Mouse (Mus musculus): Measurements from ENCODE around the gene Sema7a.
A peak's percentile ranks its signal among the peaks of the same experiment; 100 is the strongest.

Gene Sema7a

DNA sequence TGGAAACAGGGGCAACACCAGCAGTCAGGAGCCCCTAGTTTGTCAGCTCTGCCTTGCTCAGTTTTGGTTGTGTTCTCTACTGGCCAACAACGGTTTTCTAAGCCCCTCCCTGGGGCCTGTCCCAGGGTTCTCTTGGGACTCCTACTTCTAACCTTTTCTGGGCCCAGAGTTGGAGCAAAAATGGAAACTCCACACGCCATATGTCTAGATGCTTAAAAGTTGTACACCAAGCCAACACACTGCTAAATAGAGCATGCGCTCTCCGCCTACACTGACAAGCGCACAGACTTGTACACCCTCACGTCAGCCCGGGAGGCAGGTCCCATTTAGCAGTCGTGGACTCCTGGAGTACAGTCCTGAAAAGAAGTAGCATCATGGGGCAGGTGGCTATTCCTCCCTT, 45.4 kb downstream of the Sema7a start:
- peak in 1 of 2 experiments; percentile 29 for DNase-seq

DNA sequence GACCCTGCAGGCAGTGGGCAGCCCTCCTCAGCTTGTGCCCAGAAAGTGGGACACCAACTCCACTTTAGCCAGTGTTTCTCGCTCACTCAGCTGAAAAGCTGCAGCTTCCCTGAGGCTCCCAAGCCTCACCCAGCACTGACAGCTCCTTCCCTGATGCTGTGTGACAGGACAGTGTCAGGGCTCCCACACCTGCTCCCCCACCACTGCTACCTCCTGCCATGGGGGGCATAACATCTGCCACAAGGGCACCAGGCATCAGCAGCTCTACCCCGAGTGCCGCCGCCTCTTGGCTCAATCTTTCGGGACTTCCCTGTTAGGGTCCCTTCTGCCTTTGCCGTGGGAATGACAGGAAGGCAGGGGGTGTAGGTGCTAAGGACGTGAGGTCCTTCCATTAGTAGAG, 46.4 kb downstream of the Sema7a start:
- DNase-seq, result peak; percentile 65 to 79

GRCm38 (mm10) chr9:57988098-57988497, 48.2 kb downstream of the Sema7a start:
- peak in 1 of 2 experiments; percentile 33 for DNase-seq

DNA sequence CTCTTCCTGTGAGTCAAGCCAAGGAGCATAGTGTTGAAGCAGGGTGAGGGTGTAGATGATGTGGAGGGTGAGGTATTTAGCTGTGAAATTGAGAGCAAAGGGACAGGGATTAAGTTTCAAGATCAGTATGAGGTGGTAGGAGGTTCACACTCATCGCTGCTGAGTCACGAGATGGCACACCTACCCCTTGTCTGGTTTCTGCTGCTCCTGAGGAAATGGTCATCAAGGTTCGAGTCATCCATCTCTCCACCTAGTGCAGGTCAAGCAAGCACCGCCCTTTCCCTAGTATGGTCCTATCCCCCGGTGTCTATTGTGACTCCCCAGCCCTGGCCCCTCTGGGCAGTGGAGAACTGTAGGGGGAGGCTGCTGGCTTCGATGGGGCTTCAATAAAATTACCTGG, 49.4 kb downstream of the Sema7a start:
- peak in 1 of 2 experiments; percentile 4 for DNase-seq

GRCm38 (mm10) chr9:57990438-57991110, 50.7 kb downstream of the Sema7a start:
- DNase-seq, result peak in 1 of 2 experiments; percentile 57

- DNase-seq, result no peak
Observed at GRCm38 (mm10) chr9:57992060-57992459, 52.1 kb downstream of the Sema7a start.

DNA sequence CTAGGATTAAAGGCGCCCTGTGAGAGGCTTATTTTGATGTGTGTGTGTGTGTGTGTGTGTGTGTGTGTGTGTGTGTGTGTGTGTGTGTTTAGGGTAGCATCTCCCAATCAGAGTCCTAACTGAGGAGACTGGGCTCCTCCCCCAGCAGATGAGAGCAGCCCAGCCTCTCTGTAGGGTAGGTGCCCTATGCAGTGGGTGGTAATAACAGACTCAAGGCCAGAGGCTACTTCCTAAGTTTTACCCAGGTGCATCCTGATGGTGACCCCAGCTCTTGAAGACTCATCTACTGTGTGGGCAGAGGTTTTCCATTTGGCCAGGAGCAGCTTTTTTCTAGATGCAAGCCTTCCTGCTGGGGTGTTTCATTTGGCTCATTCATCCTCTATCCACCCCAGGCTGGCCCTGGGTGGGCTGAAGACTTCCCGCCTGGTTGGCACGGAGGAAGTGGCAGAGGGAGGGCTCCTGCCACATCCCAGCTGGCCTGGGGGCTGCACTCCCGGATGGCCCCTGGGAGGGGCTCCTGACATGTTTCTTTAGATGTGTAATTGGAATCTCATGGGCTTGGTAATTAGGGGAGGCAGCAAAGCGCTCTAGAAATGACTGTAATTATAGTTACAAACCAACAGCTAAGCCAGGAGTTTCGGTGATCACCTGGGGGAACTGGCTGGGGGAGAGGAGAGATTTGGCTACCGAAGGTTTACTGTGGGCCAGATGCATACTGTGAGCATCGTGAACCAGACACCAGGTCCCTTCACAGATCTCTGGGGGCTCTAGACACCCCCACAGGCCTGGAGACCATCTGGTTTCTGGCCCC, 53.1 kb downstream of the Sema7a start:
- peak in 1 of 2 experiments; percentile 35 for DNase-seq

- DNase-seq, result peak; percentile 66
Observed at GRCm38 (mm10) chr9:57995282-57995681, 55.4 kb downstream of the Sema7a start.

GRCm38 (mm10) chr9:57997511-57998031, 57.7 kb downstream of the Sema7a start:
- DNase-seq, result no peak

- peak; percentile 90 to 95 for DNase-seq
Observed at GRCm38 (mm10) chr9:57998032-57998659, 58.2 kb downstream of the Sema7a start.

DNA sequence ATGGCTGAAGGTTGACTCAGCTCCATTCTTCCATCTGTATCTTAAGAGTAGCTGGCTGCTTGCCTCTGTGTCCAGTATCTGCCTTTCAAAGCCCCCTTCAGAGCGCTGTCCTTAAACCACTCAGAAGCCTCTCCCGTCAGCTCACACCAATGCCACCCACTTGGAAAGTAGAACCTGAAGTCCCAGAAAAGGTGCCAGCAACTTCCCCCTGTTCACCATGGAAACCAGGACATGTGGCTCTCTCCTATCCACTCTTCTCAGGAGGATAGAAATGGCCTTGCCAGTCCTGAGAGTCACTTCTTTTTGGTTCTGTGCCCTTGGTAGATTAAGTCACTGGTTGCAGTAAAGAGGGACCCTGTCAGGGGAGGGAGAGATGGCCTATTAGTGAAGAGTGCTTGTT, 58.8 kb downstream of the Sema7a start:
- no peak for DNase-seq

DNA sequence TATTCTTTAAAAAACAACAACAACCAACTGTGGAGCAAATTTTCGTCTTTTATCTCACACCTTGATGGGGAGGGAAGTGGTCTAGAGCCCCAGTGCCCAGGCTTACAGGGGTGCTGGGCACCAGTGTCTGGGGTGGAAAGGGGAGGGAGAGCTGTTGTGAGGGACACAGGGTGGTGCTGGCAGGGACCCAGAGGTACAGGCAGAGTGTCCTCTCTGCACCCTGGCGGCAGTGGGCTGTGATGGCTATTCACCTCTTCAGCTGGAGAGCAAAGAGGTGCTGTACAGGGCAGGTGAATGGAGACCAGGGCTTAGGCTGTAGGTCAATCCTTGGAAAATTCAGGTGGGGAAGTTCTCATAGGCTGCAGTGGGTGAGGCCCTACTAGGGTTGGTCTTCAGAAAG, 59.8 kb downstream of the Sema7a start:
- DNase-seq, result no peak

DNA sequence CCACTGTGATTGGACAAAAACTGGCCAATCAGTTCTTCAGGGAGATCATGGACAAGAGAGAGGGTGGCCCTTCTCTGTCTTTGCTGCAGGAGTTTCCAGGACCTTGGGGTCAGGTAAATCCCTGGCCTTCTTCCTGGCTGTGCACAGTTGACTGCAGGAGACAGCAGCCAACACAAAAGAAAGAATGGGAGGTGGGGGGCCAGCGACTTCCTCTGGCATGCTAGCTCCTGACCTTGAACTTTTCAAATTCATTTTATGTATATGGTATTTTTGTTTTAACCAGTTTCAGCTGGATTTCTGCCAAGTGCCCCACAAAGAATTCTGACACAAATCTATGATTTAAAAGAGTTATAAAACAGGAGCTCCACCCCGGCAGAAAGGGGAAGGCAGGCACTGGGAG, 63.4 kb downstream of the Sema7a start:
- DNase-seq, result no peak

DNA sequence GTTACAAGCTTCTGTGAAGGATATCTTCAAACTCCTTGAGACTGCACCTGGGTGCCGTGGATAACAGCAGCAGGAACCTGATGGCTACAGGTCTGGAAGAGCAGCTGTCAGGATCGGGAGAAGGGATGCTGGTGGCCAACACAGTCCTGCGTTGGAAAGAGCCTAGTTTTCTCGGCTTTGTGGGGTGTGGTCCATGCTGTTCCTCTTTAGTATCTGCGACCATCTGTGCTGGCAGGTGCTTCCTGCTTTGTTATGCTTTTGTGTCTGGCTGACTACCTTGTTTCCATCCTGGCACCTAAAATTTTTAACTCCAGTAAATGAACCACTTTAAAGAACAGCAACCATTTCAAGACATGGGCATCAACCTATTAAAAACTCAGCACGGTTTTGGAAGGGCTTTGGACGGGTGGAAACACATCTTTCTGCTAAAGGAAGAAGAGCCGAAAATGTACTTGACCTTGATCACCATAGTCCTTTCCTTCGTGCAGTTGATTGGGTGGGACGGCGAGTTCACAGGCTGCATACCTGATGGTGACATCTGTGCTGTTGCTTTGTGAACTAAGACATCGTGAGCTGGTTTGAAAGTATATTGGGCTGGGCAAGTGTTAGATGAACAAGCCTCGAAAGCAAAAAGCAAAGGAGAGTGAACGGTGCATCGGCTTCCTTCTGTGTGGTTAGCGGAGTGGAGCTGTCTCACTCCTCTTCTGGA, 66.0 kb downstream of the Sema7a start, which contains the start of gene Cyp11a1:
Gene Cyp11a1, plus strand, starts transcription at position 659 of the 709 bp plus-strand sequence.
- DNase-seq, result peak in 1 of 2 experiments; percentile 41

DNA sequence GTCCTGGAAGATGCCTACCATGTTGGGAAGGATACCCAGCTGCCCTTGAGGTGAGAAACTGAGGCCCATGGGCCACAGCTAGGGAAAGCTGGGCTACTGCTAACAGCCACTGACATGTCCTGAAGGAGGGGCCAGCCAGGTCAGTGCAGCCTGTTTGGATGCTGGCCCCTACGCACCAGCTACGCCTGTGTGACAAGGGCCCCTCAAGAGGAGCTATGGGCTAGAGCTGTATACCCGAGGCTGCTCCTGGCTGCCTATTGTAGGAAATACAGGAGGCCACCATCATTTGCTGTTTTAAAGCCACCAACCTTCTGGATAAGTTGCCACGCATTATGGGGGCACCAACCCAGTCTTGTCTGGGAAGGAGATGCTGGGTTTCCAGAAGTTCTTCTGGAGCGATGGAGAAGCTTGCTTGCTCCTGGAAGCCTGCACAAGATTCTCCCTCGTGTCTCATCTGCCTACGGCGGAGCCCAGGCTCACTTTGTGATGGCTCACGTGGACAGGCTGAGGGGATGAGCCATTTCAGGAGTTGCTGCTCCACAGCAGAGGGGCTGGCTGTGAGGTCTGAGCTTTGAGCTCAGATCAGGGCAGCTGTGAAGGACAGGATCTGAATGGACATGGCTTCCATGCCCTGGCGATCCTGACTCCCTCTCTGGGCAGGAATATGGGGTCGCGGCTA, 68.6 kb downstream of the Sema7a start:
- no peak for DNase-seq

GRCm38 (mm10) chr9:58009015-58009362, 69.1 kb downstream of the Sema7a start:
- no peak for DNase-seq

DNA sequence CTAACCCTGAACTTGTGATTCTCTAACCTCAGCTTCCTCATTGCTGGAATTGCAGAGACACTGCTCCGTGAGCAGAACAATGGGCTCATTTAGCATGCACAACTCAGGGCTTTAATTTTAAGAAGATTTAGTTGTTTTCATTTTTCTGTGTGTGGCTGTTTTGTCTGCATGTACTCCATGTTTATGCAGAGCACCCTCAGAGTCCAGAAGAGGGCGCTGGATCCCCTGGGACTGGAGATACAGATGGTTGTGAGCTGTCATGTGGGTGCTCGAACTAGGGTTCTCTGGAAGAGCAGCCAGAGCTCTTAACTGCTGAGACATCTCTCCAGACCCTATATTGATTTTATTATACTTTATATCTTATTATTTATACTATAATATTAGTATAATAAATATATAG, 69.7 kb downstream of the Sema7a start:
- DNase-seq, result no peak

GRCm38 (mm10) chr9:58011027-58011426, 71.1 kb downstream of the Sema7a start:
- no peak for DNase-seq

DNA sequence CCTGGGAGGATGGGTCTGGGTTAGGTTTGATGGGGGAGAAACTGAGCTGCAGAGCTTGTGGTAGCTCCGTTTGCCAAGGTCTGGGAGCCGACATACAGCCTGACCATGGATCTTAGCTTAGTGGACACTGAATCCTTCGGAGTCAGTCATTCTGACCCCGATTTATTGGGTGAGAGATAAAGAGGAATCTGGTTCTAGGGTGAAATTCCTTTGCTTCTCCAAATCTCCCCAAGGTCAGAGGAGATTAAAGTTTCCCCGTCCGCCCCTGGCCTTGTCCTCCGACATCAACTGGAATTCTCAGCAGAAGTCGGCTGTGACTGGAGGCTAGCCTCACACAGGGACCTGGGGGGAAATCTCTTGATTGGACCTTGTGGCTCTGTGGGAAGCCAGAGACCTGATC, 71.6 kb downstream of the Sema7a start:
- DNase-seq, result no peak

All from thymus, postnatal 36 days (tissue).